Mouse (Mus musculus) myocyte (in vitro differentiated cells): ENCODE data around the gene Gm9821.

Experiments
- CEBPB ChIP-seq: IDR thresholded peaks from 2 replicates; pipeline ENCODE4 v1.6.1; 2011; ENCODE audit warnings: mild to moderate bottlenecking, moderate library complexity; ENCODE audit not compliant: poor library complexity, insufficient read depth, severe bottlenecking
- E2F4 ChIP-seq: IDR thresholded peaks from one replicate; pipeline ENCODE4 v1.6.1; 2011; ENCODE audit warnings: mild to moderate bottlenecking, control low read depth, moderate library complexity; ENCODE audit not compliant: insufficient read depth
- MAX ChIP-seq: IDR thresholded peaks from one replicate; pipeline ENCODE4 v1.6.1; 2011; ENCODE audit warnings: low read depth, mild to moderate bottlenecking, control low read depth
- MYOD1 ChIP-seq, 3 experiments: IDR thresholded peaks; one replicate each; pipeline ENCODE4 v1.6.1; 2011; ENCODE audit warnings: control low read depth in 2 of 3, low read depth in 2 of 3, mild to moderate bottlenecking in 2 of 3, moderate library complexity in 1 of 3; ENCODE audit not compliant: insufficient read length in 2 of 3, control insufficient read depth in 1 of 3
- MYOG ChIP-seq, 3 experiments: IDR thresholded peaks; one replicate each; pipeline ENCODE4 v1.6.1; 2011; ENCODE audit warnings: control low read depth in 2 of 3, low read depth in 2 of 3, mild to moderate bottlenecking in 2 of 3; ENCODE audit not compliant: insufficient read length in 2 of 3, control insufficient read depth in 1 of 3, insufficient read depth in 1 of 3
- POLR2A ChIP-seq: IDR thresholded peaks from one replicate; pipeline ENCODE4 v1.6.1; 2011; ENCODE audit warnings: low read depth, mild to moderate bottlenecking, control low read depth, moderate library complexity; ENCODE audit not compliant: insufficient read length
- POLR2AphosphoS2 ChIP-seq: IDR thresholded peaks from one replicate; pipeline ENCODE4 v1.6.1; 2011; ENCODE audit warnings: low read depth, control low read depth; ENCODE audit not compliant: insufficient read length
- REST ChIP-seq: IDR thresholded peaks from one replicate; pipeline ENCODE4 v1.6.1; 2011; ENCODE audit warnings: mild to moderate bottlenecking, control low read depth, moderate library complexity; ENCODE audit not compliant: insufficient read depth, insufficient read length
- SRF ChIP-seq: IDR thresholded peaks from one replicate; pipeline ENCODE4 v1.6.1; 2011; ENCODE audit warnings: low read depth; ENCODE audit not compliant: control insufficient read depth, insufficient read length
- TCF12 ChIP-seq: IDR thresholded peaks from one replicate; pipeline ENCODE4 v1.6.1; 2011; ENCODE audit warnings: mild to moderate bottlenecking, control low read depth; ENCODE audit not compliant: poor library complexity, insufficient read depth, severe bottlenecking
- TCF3 ChIP-seq: IDR thresholded peaks from one replicate; pipeline ENCODE4 v1.6.1; 2011; ENCODE audit warnings: low read depth, control low read depth; ENCODE audit not compliant: insufficient read length
- USF1 ChIP-seq: IDR thresholded peaks from one replicate; pipeline ENCODE4 v1.6.1; 2011; ENCODE audit warnings: low read depth, mild to moderate bottlenecking, control low read depth, moderate library complexity

GRCm38 (mm10) chr2:91928534-91929350 is 16.8 kb upstream of the Gm9821 start:
- TF ChIP-seq MYOD1 (IDR thresholded peaks at IDR 0.05; ENCODE audit: control insufficient read depth in 1 of 3, insufficient read length in 2 of 3, low read depth in 2 of 3) (no peak), POLR2A (no peak), TCF12 (no peak), USF1 (no peak), E2F4 (no peak), CEBPB (no peak), POLR2AphosphoS2 (no peak), MYOG (IDR thresholded peaks at IDR 0.05; ENCODE audit: control insufficient read depth in 1 of 3, insufficient read depth in 1 of 3, insufficient read length in 2 of 3, low read depth in 2 of 3) (no peak), MAX (no peak), REST (no peak), SRF (no peak), TCF3 (no peak)
